Mouse (Mus musculus) ovary, postnatal 14 days (tissue): ENCODE measurements around the gene Cyp1b1.
A peak's percentile ranks its signal among the peaks of the same experiment; 100 is the strongest.

Experiments
- DNase-seq: peaks from one replicate; pipeline ENCODE4 v3.0.0; 2022; ENCODE audit warnings: low spot score

Cyp1b1 gene

DNA sequence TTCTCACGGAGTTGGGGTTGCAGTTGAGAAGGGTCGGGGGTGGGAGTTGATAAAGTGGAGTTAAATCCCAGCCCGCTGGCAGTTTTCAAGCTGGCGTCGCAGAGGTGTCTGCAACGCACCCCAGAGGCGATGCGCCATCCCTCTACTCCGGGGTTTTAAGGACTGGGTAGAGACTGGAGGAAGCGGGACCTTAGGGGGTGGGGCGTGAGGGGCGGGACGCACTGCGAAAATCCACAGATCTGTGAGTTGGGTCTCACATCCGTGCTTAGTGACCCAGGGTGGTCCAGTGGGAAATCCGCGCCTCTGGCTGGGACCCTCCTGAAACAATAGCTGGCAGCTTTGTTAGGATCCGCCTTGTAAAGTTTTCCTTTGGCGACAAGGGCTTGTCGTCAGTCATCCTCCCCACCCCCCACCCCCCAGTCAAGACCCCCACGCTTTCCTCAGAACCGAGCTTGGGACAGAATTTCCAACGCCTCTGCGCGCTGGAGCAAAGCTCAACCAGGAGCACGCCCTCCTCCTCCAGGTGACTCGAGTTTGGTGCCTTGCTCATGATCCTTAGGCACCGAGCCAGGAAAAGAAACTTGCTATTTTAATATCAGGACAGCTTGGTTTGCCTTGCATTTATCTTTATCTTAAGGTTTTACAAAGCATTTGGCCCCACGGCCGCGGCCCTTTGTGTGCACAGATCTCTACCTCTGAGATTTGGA is at the start of gene Cyp1b1:
TSS of gene Cyp1b1 (minus strand) at position 131 of the 707 bp plus-strand sequence.
- DNase-seq, result no peak

DNA sequence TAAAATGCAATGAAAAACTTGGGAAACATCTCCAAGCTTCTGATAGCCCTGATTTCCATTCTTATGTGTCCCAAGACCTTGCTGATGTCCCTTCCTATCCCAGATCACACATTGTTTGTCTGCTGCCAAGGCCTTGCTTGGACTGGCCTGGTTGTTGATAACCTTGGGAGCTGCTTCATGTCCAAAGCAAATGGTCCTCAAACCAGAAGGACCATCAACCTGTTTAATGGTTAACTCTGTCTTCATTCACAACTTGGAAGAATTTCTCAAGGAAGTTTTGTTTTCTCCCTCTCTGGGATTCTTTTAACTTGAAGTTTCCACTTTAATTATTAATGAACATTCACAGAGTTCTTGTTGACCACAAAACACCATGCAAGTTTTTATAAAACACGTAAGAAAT is 47.0 kb upstream of the Cyp1b1 start:
- DNase-seq, result no peak

DNA sequence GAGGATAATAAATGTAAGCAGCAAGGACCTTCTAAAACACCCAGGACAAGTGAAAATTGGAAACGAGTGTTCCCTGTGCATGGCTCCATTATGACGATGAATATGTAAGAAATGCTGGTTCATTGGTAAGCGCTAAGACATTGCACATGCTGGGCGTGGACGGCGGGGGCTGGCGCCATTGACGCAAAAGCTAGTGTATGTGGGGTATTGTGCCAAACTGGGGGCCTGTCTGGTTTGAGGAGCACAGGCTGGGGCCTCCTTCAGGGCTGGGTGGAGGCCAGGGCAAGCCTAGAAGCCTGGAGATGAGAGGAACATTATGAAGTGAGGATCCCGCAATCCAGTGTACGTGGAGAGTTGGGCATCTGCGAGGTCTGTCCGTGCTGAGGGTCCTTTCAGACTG is 39.0 kb upstream of the Cyp1b1 start:
- no peak for DNase-seq

DNA sequence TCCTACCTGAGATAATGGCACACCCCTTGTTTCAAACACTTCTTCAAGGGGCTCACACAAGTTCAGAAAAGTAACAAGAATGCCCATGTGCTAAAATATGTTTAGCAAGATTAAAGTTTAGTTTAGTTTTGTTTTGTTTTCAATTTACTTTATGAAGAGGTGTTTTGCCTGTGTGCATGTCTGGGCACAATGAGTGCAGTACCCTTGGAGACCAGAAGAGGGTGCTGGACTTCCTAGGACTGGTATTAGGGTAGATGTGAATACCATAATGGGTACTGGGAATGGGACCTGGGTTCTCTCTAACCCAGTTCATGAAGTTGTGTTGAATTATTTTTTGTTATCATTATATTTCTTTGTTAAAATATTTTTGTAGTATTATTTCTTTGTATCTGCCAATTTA is 38.0 kb upstream of the Cyp1b1 start:
- DNase-seq, result no peak

DNA sequence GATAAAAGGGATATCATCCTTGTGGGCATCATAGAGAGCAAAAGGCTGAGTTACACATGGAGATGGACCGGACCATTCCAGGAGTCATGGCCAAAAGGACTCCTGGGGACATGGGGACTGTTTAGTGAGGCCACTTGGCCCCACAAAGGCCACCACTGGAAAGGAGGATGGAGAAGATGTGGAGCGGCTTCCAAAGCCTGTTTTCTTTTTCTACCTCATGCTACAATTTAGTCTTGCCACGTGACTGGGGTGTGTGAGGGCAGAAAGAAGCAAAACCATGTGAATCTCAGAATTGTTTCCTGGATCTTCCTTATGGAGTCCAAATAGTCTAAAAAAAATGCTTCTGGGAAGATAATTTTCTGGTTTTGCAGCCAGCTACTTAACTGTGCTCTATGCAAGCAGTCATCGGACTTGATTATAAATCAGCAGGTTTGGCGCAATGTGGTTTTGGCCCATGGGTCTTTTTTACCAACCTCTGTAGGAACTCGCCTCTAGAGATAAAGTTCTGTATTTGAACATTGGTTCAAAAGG is 36.9 kb upstream of the Cyp1b1 start:
- no peak for DNase-seq

DNA sequence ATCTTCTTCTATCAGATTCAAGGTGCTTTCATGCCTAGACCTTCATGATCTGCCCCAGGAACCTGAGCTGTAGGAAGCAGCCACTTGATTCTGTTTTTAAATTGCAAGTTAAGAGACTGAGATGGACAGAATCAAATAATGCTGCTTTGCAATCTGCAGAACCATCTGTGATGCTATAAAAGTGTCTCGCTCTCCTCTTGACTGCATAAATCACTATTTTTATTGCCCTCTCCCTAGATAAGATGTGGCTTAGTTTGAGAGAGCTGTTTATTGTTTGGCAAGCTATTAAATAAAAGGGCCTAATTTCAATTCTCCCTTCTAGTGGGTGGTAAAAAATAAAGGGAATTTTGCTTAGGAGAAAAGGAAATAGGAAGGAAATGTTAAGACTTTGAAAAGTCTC is 34.8 kb upstream of the Cyp1b1 start:
- no peak for DNase-seq

DNA sequence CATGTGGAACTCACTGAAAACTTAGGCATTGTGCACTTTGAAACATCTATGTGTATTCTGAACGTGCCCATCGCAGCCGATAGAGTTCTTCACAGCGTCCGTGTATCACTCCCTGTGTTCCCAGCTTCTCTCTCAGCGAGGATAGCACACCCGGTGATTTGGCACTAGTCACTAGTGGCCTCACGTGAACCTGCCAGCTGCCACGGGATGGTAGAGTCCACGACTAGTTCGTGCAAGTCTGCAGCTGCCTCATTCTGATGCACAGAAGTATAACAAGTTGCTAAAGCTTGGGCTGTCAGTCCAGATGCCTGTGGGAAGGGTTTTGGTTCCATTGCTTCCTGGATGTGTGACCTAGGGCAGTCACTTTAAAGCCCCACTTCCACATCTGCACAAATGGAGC is 32.1 kb upstream of the Cyp1b1 start:
- no peak for DNase-seq

DNA sequence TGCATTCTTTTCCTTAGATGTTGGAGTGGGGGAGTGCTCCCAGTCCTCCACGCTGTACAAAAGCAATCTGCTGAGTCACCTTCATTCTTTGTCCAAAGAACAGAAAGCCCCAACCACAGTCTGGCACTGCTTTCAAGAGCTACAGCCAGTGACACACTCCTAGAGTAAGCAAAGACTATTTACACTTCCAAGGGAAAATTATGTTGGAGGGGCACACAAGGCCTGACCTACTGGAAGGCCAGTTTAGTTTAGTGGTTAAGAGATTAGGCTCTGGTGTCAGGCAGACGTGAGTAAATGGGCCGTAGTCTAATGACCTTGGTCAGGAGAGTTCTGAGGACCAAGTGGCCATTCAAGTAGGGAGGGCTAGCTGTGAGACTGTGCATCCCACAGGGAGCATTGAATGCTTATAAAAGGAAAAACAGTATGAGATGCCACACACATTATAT is 31.3 kb upstream of the Cyp1b1 start:
- DNase-seq, result no peak

DNA sequence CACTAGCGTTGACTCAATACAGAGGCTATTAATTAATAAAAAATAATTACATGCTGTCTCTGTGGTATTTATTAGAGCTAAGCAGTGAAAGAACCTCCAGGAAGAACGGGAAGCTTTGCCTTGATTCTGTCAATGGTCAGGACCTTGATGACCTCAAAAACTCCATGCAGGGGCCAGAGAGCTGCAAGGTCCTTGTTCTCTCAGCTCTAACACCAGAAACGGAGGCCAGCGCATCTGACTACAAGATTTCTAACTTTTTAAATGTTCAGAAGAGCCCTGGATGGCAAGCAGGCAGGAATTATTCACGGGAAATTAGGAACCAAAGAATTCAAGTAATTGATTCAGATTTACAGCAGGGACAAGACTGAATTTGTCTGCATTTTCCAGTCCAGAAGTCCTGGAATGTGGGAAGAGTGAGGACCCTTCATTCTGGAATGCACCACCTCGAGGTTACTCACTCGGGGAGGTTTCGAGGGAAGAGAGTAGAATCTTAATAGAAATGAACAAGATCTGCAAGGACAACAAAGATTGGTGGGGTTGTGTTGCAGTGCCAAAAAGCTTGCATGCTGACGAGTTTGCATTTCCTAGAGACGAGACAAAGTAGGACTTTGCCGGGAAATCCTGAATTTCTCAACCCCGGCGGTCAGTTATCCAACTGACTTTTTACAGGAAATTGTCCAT is 30.3 kb upstream of the Cyp1b1 start:
- no peak for DNase-seq

DNA sequence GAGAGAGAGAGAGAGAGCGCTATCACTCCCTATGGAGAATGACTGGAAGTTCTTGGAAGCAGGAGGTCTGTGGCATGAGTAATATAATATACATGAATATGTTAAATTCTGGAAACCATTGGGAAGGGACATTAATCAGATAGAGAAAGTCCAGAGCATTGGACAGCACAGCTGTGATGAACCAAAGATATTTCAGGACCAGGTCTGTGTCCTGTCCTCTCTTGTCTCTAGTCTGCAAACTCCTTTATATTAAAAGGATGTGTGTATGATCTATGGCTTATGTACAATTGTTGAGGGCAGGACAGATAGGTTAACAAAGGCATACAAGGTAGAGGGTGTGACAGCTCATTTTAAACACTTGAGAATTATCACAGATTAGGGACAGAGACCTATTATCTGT is 28.6 kb upstream of the Cyp1b1 start:
- DNase-seq, result no peak

DNA sequence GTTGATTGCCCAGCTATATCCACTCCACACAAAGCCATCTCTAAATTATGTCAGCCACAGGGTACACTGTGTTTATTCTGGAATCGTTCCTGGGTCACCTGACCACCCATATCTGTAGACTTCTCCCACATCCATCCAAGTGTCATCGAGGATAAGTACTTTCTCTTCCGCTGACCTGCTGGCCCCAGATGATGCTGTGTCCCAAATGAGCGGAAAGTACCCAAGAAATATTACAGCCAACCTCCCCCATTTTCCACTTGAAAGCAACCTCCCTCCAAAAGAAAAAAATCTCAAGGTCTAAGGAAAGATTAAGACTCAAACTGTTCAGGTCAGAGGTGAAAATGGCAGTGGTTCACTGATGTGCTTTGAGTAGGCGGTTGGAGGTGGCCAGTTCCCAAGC is 27.8 kb upstream of the Cyp1b1 start:
- DNase-seq, result no peak

DNA sequence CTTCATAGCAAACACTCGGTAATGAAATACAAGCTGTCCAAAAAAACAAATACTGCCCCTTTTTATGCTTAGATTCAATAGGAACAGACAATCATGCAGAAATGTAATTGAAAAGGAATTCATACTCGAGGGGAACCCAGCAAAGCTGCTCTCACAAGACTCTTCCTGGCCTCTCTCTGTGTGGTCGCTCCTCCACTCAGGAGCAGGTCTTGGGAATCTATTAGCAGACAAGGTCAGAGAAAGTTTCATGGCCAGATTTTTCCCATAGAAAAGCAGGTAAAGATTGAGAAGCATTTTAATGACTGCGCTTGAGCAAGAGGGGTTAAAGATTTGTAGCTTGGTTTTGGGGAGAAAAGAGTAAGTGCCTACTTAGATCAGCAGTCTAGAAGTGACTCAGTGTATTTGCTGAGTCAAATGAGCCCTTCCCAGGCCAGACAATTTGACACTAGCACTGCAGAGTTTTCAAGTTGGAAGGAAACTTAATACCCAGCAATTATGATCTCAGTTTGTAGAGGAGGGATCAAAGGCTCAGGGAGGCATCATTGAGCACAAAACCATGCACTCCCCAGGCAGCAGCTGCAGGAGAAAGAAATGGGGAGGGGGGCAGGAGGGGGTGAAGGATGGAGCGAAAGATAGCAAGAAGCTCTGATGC is 24.1 kb upstream of the Cyp1b1 start:
- no peak for DNase-seq

DNA sequence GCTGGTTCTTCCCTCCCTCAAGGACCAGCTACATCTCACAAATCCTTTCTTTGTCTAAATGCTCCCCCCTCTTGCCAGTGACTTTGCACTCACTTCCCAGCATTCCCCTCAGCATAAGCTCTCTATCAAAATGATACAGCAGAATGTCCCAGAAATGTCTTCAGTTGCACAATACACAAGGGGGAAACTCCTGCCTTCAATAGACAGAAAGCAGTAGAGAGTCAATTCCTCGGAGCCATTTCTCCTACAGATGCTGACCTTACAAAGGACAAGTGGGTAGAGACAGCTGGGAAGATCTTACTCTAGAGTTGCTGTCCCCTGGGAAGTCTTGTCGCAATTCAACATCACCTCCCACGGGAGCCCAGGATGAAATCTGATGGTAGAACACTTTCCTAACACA is 22.7 kb upstream of the Cyp1b1 start:
- no peak for DNase-seq

DNA sequence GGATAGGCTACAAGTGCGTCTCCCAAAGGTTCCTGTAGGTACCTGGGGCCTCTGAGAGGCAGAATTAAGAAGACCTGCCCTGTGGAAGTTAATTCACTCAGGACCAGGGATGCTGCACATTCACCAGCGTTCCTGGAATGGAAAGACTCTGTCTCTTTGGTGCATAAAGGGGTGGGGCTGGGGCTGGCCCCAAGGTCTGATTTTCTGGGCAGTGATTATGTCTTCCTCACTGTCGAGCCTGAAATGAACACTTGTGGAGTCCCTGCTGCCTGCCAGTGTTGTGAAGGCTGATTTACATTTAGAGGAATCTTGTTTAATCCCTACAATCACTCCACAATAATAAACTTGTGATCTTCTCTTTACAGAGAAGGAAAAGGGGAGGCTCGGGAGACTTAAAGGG is 18.2 kb upstream of the Cyp1b1 start:
- no peak for DNase-seq

DNA sequence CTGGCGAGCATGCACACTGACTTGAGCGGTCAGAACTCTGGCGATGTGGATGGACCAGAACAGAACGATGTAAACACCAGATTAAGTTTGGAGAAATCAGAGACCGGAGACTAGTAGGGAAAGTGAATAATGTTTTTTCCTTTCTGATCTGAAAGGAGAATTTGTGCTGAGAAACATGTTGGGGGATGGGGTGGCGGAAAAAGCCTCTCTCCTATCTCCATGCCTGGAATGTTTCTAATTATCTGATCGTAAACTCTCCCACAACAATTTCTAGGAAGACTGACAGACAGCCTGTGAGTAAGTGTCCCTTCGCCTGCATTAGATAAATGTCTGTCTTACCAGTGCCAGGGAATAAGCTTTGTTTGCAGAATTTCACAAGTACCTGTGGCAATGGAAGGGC is 16.1 kb upstream of the Cyp1b1 start:
- DNase-seq, result no peak

DNA sequence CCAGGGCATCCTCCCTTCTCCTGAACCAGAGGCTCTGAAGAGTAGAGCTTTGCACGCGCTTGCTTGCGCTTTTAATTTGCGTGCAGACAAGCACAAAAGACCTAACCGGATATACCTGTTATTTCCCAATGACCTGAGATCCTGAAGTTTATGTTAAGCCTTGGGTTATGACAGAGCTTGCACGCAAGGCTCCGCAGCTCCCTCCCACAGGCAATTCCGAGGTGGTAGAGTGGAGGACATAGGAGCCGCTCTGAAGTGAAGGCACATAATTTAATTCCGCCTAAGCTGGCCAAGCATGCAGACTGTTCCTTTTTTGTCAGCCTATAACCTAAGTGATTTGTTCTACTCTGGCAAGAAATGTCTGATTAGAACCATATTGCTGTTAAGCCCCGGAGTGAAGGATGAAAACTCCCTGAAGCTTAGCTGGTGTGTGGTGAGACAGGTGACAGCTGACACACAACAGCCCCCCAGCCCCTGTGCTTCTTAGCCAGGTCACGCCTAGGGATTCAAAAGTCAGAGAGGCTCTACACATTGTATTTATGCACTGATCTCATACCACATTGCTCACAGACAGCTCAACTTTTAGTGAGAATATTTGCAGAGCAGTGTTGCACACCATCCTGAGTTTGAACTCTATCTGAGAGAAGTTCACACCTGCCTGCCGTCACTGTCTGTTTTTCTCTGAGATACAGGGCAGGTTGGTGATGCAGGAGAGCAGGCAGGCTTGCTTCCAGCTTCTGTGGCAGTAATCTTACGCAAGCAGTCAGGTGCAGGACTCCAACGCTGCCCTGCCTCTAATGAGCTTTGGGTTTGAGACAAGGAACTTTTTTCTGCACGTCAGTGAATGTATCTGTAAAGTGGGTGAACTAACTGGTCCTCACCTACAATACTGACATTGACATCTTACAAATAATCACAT is 14.0 kb upstream of the Cyp1b1 start:
- no peak for DNase-seq

DNA sequence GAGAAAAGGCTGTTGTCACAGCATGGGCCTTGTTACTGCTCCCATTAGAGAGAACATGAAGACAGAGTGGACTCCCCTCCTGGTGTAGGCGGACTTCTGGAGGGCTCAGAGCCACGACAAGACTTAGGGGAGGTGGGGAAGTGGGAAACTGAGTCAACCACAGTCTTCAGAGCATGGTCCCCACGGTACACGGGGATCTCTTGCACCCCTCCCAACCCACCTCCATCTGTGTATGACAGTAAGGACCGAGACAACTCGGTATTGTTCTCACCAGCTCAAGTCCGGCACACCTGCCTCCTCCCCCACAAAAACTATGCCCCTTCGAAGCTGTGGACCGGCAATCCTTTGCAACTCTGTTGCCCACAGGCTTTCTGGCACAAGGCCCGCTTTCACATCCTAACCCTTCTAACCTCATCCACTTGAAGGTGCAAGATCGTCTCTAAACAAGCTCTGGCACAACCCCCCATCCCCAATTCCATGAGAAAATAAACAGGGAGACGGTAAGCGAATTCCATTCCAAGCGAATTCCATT is 13.3 kb upstream of the Cyp1b1 start:
- no peak for DNase-seq

DNA sequence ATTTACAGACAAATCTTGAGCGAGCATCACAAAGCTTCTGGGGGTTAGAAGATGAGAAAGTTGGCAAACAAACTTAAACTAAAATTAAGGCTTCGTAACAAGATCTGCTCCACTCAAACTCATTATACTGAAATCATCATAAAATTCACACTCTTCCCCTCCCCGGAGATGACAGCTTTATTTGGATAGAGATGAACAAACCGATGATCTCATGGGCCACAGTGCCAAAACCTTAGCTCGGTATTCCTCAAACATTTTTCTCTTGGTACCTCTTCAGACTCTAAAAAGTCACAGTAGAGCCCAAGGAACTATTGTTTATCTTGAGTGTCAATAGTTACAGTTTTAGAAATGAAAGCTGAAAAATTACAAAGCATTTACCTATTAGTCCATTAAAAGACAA is 11.8 kb upstream of the Cyp1b1 start:
- no peak for DNase-seq

DNA sequence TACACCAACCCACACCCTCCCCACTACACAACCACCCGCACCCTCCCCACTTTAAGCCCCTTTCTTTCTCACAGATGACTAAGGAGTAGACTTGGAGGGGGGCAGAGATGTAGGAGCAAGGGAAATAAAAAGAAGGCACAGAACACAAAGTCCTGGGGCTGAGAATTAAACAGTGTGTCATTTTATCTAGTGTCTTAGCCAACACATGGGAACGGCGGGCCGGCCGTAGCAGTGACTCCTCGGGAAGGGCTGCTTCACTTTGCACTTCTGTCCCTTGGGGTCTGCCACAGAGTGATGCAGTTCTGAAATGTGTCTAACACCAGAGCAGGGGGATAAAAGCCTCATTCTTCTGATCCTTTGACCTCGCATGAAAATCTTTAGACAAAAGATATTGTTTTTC is 5.8 kb upstream of the Cyp1b1 start:
- no peak for DNase-seq

DNA sequence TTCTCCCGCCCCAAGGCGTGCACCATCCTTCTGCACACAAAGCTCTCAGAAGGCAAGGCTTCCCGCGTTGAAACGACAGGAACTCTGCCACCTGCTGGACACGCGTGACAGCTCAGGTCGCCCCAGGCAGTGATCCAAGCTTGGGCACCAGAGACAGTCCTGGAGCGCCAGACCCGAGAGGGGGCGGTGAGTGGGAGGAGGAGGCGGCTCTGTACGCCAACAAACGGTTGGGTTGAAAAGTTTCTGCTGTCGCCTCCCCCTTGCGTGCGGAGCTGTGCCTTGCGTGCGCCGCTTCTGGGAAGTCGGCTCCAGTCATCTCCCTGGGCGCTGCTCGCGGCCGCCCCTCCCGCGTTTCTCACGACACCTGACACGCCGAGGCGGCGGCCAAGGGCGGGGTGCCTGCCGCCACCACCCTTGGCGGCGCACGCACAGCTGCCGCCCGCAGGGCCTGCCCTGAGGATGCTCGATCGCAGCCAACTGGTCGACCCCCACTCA is 835 bp upstream of the Cyp1b1 start:
- DNase-seq, result peak; percentile 91

DNA sequence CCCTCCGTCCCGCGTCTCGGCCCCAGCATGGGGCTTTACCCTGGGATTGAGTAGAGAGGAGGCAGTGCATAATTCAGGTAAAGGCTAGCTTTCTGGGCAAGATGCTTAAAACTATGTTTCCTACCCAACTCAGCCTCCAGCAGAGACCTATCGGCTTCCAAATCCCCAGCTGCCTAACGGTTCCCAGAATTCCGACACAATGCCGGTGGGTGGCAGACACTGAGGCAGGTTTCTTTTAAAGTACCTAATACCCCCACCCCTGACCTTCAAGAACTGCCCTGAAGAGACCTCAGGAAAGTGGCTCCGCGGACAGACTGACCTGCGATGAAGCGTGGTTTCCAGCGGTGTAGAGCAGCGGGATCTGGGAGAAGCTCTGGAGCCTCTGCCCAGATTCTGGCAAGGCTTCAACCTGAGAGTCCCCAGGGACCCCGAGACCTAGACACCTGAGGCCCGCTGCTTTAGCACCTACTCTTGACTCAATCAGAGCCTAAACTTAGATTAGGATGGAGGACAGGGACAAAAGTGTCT is 429 bp downstream of the Cyp1b1 start:
- no peak for DNase-seq
